22 mouse cellular contexts compared by ENCODE assay signal in genomic region chr2:165004237-165004636, GRCm38 (mm10).
"Had no signal": no experiment of that assay in that cellular context is flagged by ENCODE, and none has a peak within 500 bp of the region (broad histone marks: within the 10 kb centered on the region; RNA-seq: fewer than 3 reads in every experiment).

No protein-coding gene starts in this region.

- DNase-seq: forebrain, postnatal 0 days; gastrocnemius, postnatal 14 days; gastrocnemius, postnatal 36 days; heart, adult 11 months; heart, adult 2 months; heart, postnatal 14 days; heart, postnatal 36 days; kidney, postnatal 14 days; layer of hippocampus, adult 9-11 months; layer of hippocampus, postnatal 36 days; left cerebral cortex, postnatal 4 days had no signal

- H3K4me2 ChIP-seq: heart, embryonic 11.5 days; heart, embryonic 13.5 days; heart, embryonic 15.5 days; hindbrain, embryonic 13.5 days; hindbrain, embryonic 15.5 days; limb, embryonic 13.5 days; limb, embryonic 15.5 days; liver, embryonic 12.5 days had no signal

- H3K9ac ChIP-seq: forebrain, postnatal 0 days; heart, embryonic 13.5 days; heart, embryonic 15.5 days; hindbrain, embryonic 13.5 days; hindbrain, embryonic 15.5 days; limb, embryonic 13.5 days; limb, embryonic 15.5 days; liver, embryonic 12.5 days; liver, embryonic 14.5 days had no signal

- ATAC-seq: forebrain, postnatal 0 days; hindbrain, postnatal 0 days; intestine, embryonic 16.5 days; liver, embryonic 12.5 days had no signal

- H3K27me3 ChIP-seq: hindbrain, embryonic 15.5 days had no signal

- H3K4me3 ChIP-seq: heart, adult 2 months; heart, embryonic 13.5 days; heart, embryonic 15.5 days; hindbrain, embryonic 13.5 days; hindbrain, embryonic 15.5 days; limb, embryonic 13.5 days; limb, embryonic 15.5 days; liver, embryonic 12.5 days had no signal

- H3K9me3 ChIP-seq: heart, embryonic 13.5 days; heart, embryonic 15.5 days; hindbrain, embryonic 13.5 days; hindbrain, embryonic 15.5 days; limb, embryonic 13.5 days; limb, embryonic 15.5 days; liver, embryonic 12.5 days had no signal

- H3K4me1 ChIP-seq: heart, embryonic 13.5 days; heart, embryonic 15.5 days; hindbrain, embryonic 13.5 days; hindbrain, embryonic 15.5 days; limb, embryonic 13.5 days; limb, embryonic 15.5 days; liver, embryonic 12.5 days had no signal

- H3K27ac ChIP-seq: heart, adult 2 months; heart, embryonic 13.5 days; heart, embryonic 15.5 days; hindbrain, embryonic 13.5 days; hindbrain, embryonic 15.5 days; hindbrain, postnatal 0 days; limb, embryonic 13.5 days; limb, embryonic 15.5 days; liver, embryonic 12.5 days; liver, embryonic 14.5 days had no signal
